Mouse (Mus musculus): ENCODE results near the gene Vps4b. TPM values are rescaled to one million over a fixed set of nuclear protein-coding genes. Genes with fewer than 3 reads are reported as not detected.

Gene Vps4b
- polyA plus RNA-seq, 1 experiment: 19.0 TPM

GRCm38 (mm10) chr1:106796987-106797779, 655 bp upstream of the Vps4b start:
- H3K4me1 ChIP-seq (ENCODE audit: control insufficient read depth, insufficient read depth, low read length): no peaks in the 10 kb centered on the region
- TF ChIP-seq CTCF (IDR thresholded peaks at IDR 0.05; ENCODE audit: control insufficient read depth, insufficient read depth, low read length) (no peak), POLR2A (IDR thresholded peaks at IDR 0.05; ENCODE audit: borderline replicate concordance, control insufficient read depth, low read depth, low read length) (no peak)
- no peak overlapping the region for H3K4me3 ChIP-seq (replicated peaks; ENCODE audit: control insufficient read depth, low read depth, low read length)
- WGBS: 51% methylated on average over 7 of the region's 7 CpGs
- no peak overlapping the region for H3K27ac ChIP-seq (ENCODE audit: control insufficient read depth, insufficient read depth, low read depth, low read length, poor library complexity)

- 1% methylated on average over 51 of the region's 51 CpGs for WGBS
- no peak for TF ChIP-seq CTCF (IDR thresholded peaks at IDR 0.05; ENCODE audit: control insufficient read depth, insufficient read depth, low read length)
- no peak for TF ChIP-seq POLR2A (IDR thresholded peaks at IDR 0.05; ENCODE audit: borderline replicate concordance, control insufficient read depth, low read depth, low read length)
- no peaks in the 10 kb centered on the region for H3K4me1 ChIP-seq (ENCODE audit: control insufficient read depth, insufficient read depth, low read length)
These were observed 640 bp downstream of the Vps4b start for GRCm38 (mm10) chr1:106795634-106796541.

GRCm38 (mm10) chr1:106774896-106775295, 21.6 kb downstream of the Vps4b start:
- H3K4me1 ChIP-seq (ENCODE audit: control insufficient read depth, insufficient read depth, low read length): no peaks in the 10 kb centered on the region
- no peak overlapping the region for H3K4me3 ChIP-seq (replicated peaks; ENCODE audit: control insufficient read depth, low read depth, low read length)
- TF ChIP-seq CTCF (IDR thresholded peaks at IDR 0.05; ENCODE audit: control insufficient read depth, insufficient read depth, low read length): no peak
- TF ChIP-seq POLR2A (IDR thresholded peaks at IDR 0.05; ENCODE audit: borderline replicate concordance, control insufficient read depth, low read depth, low read length): no peak
- 89% methylated on average over 4 of the region's 4 CpGs for WGBS
- H3K27ac ChIP-seq (ENCODE audit: control insufficient read depth, insufficient read depth, low read depth, low read length, poor library complexity): no peak overlapping the region

More at GRCm38 (mm10) chr1:106795634-106796541, 640 bp downstream of the Vps4b start:
- Histone ChIP-seq H3K27ac (ENCODE audit: control insufficient read depth, insufficient read depth, low read depth, low read length, poor library complexity) (peak overlapping the region; percentile 87), H3K4me3 (replicated peaks; ENCODE audit: control insufficient read depth, low read depth, low read length) (peak overlapping the region; percentile 87)

GRCm38 (mm10) chr1:106774092-106774491, 22.4 kb downstream of the Vps4b start:
- Histone ChIP-seq H3K4me1 (ENCODE audit: control insufficient read depth, insufficient read depth, low read length) (no peaks in the 10 kb centered on the region), H3K4me3 (replicated peaks; ENCODE audit: control insufficient read depth, low read depth, low read length) (no peak overlapping the region), H3K27ac (ENCODE audit: control insufficient read depth, insufficient read depth, low read depth, low read length, poor library complexity) (no peak overlapping the region)
- WGBS: 89% methylated on average over 9 of the region's 9 CpGs
- no peak for TF ChIP-seq POLR2A (IDR thresholded peaks at IDR 0.05; ENCODE audit: borderline replicate concordance, control insufficient read depth, low read depth, low read length)
- TF ChIP-seq CTCF (IDR thresholded peaks at IDR 0.05; ENCODE audit: control insufficient read depth, insufficient read depth, low read length): no peak

- no peak overlapping the region for H3K4me3 ChIP-seq (replicated peaks; ENCODE audit: control insufficient read depth, low read depth, low read length)
- no peaks in the 10 kb centered on the region for H3K4me1 ChIP-seq (ENCODE audit: control insufficient read depth, insufficient read depth, low read length)
- TF ChIP-seq POLR2A (IDR thresholded peaks at IDR 0.05; ENCODE audit: borderline replicate concordance, control insufficient read depth, low read depth, low read length): no peak
- no peak for TF ChIP-seq CTCF (IDR thresholded peaks at IDR 0.05; ENCODE audit: control insufficient read depth, insufficient read depth, low read length)
- no peak overlapping the region for H3K27ac ChIP-seq (ENCODE audit: control insufficient read depth, insufficient read depth, low read depth, low read length, poor library complexity)
These were observed 27.8 kb downstream of the Vps4b start for GRCm38 (mm10) chr1:106768773-106769172.

- Histone ChIP-seq H3K4me3 (replicated peaks; ENCODE audit: control insufficient read depth, low read depth, low read length) (no peak overlapping the region), H3K4me1 (ENCODE audit: control insufficient read depth, insufficient read depth, low read length) (no peaks in the 10 kb centered on the region), H3K27ac (ENCODE audit: control insufficient read depth, insufficient read depth, low read depth, low read length, poor library complexity) (no peak overlapping the region)
- WGBS: 94% methylated on average over 8 of the region's 8 CpGs
- no peak for TF ChIP-seq CTCF (IDR thresholded peaks at IDR 0.05; ENCODE audit: control insufficient read depth, insufficient read depth, low read length)
- TF ChIP-seq POLR2A (IDR thresholded peaks at IDR 0.05; ENCODE audit: borderline replicate concordance, control insufficient read depth, low read depth, low read length): no peak
These were observed 30.8 kb downstream of the Vps4b start for GRCm38 (mm10) chr1:106765771-106766170.

GRCm38 (mm10) chr1:106764846-106765245, 31.7 kb downstream of the Vps4b start:
- no peaks in the 10 kb centered on the region; the same call in 1 of the 2 replicates for H3K4me1 ChIP-seq (ENCODE audit: control insufficient read depth, insufficient read depth, low read length)
- TF ChIP-seq POLR2A (IDR thresholded peaks at IDR 0.05; ENCODE audit: borderline replicate concordance, control insufficient read depth, low read depth, low read length) (no peak), CTCF (IDR thresholded peaks at IDR 0.05; ENCODE audit: control insufficient read depth, insufficient read depth, low read length) (no peak)
- no peak overlapping the region for H3K27ac ChIP-seq (ENCODE audit: control insufficient read depth, insufficient read depth, low read depth, low read length, poor library complexity)
- 76% methylated on average over 2 of the region's 2 CpGs for WGBS
- H3K4me3 ChIP-seq (replicated peaks; ENCODE audit: control insufficient read depth, low read depth, low read length): no peak overlapping the region

GRCm38 (mm10) chr1:106764281-106764680, 32.2 kb downstream of the Vps4b start:
- Histone ChIP-seq H3K4me3 (replicated peaks; ENCODE audit: control insufficient read depth, low read depth, low read length) (no peak overlapping the region), H3K4me1 (ENCODE audit: control insufficient read depth, insufficient read depth, low read length) (no peaks in the 10 kb centered on the region; the same call in 1 of the 2 replicates), H3K27ac (ENCODE audit: control insufficient read depth, insufficient read depth, low read depth, low read length, poor library complexity) (no peak overlapping the region)
- TF ChIP-seq POLR2A (IDR thresholded peaks at IDR 0.05; ENCODE audit: borderline replicate concordance, control insufficient read depth, low read depth, low read length) (no peak), CTCF (IDR thresholded peaks at IDR 0.05; ENCODE audit: control insufficient read depth, insufficient read depth, low read length) (no peak)
- 87% methylated on average over 3 of the region's 3 CpGs for WGBS
